Mouse (Mus musculus): ENCODE results near the gene Tmem19. TPM values are rescaled to one million over a fixed set of nuclear protein-coding genes. Genes with fewer than 3 reads are reported as not detected.

Tmem19 gene
- polyA plus RNA-seq, 1 experiment from 2014 or later: 30.8 TPM

GRCm38 (mm10) chr10:115296401-115296935 is 65.8 kb downstream of the Tmem19 start:
- WGBS: 75% methylated on average over 9 of the region's 9 CpGs
- Histone ChIP-seq H3K4me3 (replicated peaks) (no peak overlapping the region), H3K27me3 (replicated peaks) (no peaks in the 10 kb centered on the region), H3K4me2 (no peak overlapping the region), H3K4me1 (no peaks in the 10 kb centered on the region), H3K36me3 (peaks cover 21% of the 10 kb centered on the region), H3K27ac (no peak overlapping the region), H3K9me3 (no peaks in the 10 kb centered on the region), H3K9ac (no peak overlapping the region)
- ATAC-seq (ENCODE audit: insufficient read depth, low FRiP score, low read depth): no peak

- peaks cover 22% of the 10 kb centered on the region for H3K36me3 ChIP-seq
- H3K4me1 ChIP-seq: no peaks in the 10 kb centered on the region
- H3K9ac ChIP-seq: no peak overlapping the region
- no peaks in the 10 kb centered on the region for H3K9me3 ChIP-seq
- no peaks in the 10 kb centered on the region for H3K27me3 ChIP-seq (replicated peaks)
- H3K4me2 ChIP-seq: no peak overlapping the region
- H3K27ac ChIP-seq: no peak overlapping the region
- 89% methylated on average over 3 of the region's 3 CpGs for WGBS
- no peak overlapping the region for H3K4me3 ChIP-seq (replicated peaks)
- no peak for ATAC-seq (ENCODE audit: insufficient read depth, low FRiP score, low read depth)
Measured at GRCm38 (mm10) chr10:115295162-115295561, 67.1 kb downstream of the Tmem19 start.

- no peak overlapping the region for H3K9ac ChIP-seq
- H3K4me2 ChIP-seq: no peak overlapping the region
- H3K9me3 ChIP-seq: no peaks in the 10 kb centered on the region
- no peaks in the 10 kb centered on the region for H3K27me3 ChIP-seq (replicated peaks)
- peaks cover 22% of the 10 kb centered on the region for H3K36me3 ChIP-seq
- no peak overlapping the region for H3K4me3 ChIP-seq (replicated peaks)
- no peak overlapping the region for H3K27ac ChIP-seq
- WGBS: 92% methylated on average over 7 of the region's 7 CpGs
- ATAC-seq (ENCODE audit: insufficient read depth, low FRiP score, low read depth): no peak
- H3K4me1 ChIP-seq: no peaks in the 10 kb centered on the region
Measured at GRCm38 (mm10) chr10:115294715-115295114, 67.6 kb downstream of the Tmem19 start.

GRCm38 (mm10) chr10:115293946-115294345 is 68.4 kb downstream of the Tmem19 start:
- H3K4me3 ChIP-seq (replicated peaks): no peak overlapping the region
- H3K4me2 ChIP-seq: no peak overlapping the region
- no peaks in the 10 kb centered on the region for H3K9me3 ChIP-seq
- WGBS: 90% methylated on average over 7 of the region's 7 CpGs
- H3K27ac ChIP-seq: no peak overlapping the region
- H3K27me3 ChIP-seq (replicated peaks): no peaks in the 10 kb centered on the region
- peaks cover 22% of the 10 kb centered on the region for H3K36me3 ChIP-seq
- H3K9ac ChIP-seq: no peak overlapping the region
- no peaks in the 10 kb centered on the region for H3K4me1 ChIP-seq
- no peak for ATAC-seq (ENCODE audit: insufficient read depth, low FRiP score, low read depth)

GRCm38 (mm10) chr10:115290671-115291070 is 71.6 kb downstream of the Tmem19 start:
- no peak overlapping the region for H3K4me2 ChIP-seq
- ATAC-seq (ENCODE audit: insufficient read depth, low FRiP score, low read depth): no peak
- no peak overlapping the region for H3K4me3 ChIP-seq (replicated peaks)
- no peaks in the 10 kb centered on the region for H3K27me3 ChIP-seq (replicated peaks)
- WGBS: 94% methylated on average over 9 of the region's 9 CpGs
- H3K36me3 ChIP-seq: peaks cover 31% of the 10 kb centered on the region
- H3K9me3 ChIP-seq: no peaks in the 10 kb centered on the region
- no peaks in the 10 kb centered on the region for H3K4me1 ChIP-seq
- no peak overlapping the region for H3K27ac ChIP-seq
- no peak overlapping the region for H3K9ac ChIP-seq

Other genes starting within 250 kb of the Tmem19 start
- gene Tph2, start 177.5 kb downstream of the Tmem19 start, polyA plus RNA-seq (2015; fragmentation: Nextera tagmentation; extraction: Ambion mirVana): 0.06 TPM in 1 of 2 replicates, not detected in the other
- gene Tbc1d15, start 111.0 kb downstream of the Tmem19 start, polyA plus RNA-seq (2015; fragmentation: Nextera tagmentation; extraction: Ambion mirVana): 51.5 and 65.2 TPM in 2 replicates
- gene Rab21, start 46.9 kb downstream of the Tmem19 start, polyA plus RNA-seq (2015; fragmentation: Nextera tagmentation; extraction: Ambion mirVana): 9.7 and 12.2 TPM in 2 replicates
- gene Thap2, start 21.9 kb upstream of the Tmem19 start, polyA plus RNA-seq (2015; fragmentation: Nextera tagmentation; extraction: Ambion mirVana): 23.5 and 24.9 TPM in 2 replicates
- 16.5 and 20.9 TPM in 2 replicates for gene Zfc3h1, start 22.5 kb upstream of the Tmem19 start, polyA plus RNA-seq (2015; fragmentation: Nextera tagmentation; extraction: Ambion mirVana)
- gene A930009A15Rik, start 207.5 kb upstream of the Tmem19 start, polyA plus RNA-seq (2015; fragmentation: Nextera tagmentation; extraction: Ambion mirVana): not detected in 2 replicates
- gene Lgr5, start 225.3 kb upstream of the Tmem19 start, polyA plus RNA-seq (2015; fragmentation: Nextera tagmentation; extraction: Ambion mirVana): 3.1 and 4.4 TPM in 2 replicates